In the genomic region with DNA sequence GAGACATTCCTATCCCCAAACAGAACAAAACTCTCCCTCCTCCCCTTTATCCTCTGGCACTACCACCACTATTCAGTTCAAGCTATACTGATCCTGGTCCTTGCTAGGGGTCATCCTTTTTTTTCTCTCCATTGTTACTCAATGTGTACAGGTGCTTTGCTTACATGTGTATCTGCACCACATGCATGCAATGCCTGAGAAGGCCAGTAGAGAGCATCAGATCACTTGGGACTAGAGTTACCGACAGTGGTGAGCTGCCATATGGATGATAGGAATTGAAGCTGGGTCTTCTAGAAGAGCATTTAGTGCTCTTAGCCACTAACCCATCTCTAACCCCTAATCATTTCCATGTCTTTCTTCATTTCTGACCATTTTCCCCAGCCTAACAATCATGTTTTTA, we compare ENCODE assay signal across 18 mouse cellular contexts. TPM values are rescaled to one million over a fixed set of nuclear protein-coding genes. Genes with fewer than 3 reads are reported as not detected.
DNase-seq lines count a peak whose midpoint lies in the region; ATAC-seq and TF ChIP-seq lines count a peak whose summit lies in the region.
"Had no signal": no experiment of that assay in that cellular context is flagged by ENCODE, and none has a peak within 500 bp of the region (broad histone marks: within the 10 kb centered on the region; RNA-seq: fewer than 3 reads in every experiment).

No protein-coding gene starts in this region.

- DNase-seq in kidney, postnatal 0 days (ENCODE audit: low spot score) = no peak
- peak; percentile 6 for DNase-seq in thymus, adult 2 months
- DNase-seq in thymus, adult 18-20 months = no peak
- DNase-seq in Patski (ENCODE audit: low read depth, low spot score) = no peak
- peak; percentile 29 for DNase-seq in thymus, postnatal 4 days
- DNase-seq: cerebellum, adult 11-12 months; heart, postnatal 36 days; lung, postnatal 4 days; spleen, adult 18-20 months had no signal

- TF ChIP-seq POLR2A in thymus, adult 2 months (IDR thresholded peaks at IDR 0.05; ENCODE audit: control insufficient read depth, extremely low read depth, insufficient read depth, low read length, poor library complexity) = no peak

- no peak overlapping the region for H3K9ac ChIP-seq in kidney, postnatal 0 days (ENCODE audit: low read depth, low read length)
- H3K9ac ChIP-seq in kidney, embryonic 15.5 days = no peak overlapping the region
- H3K9ac ChIP-seq: embryonic facial prominence, embryonic 15.5 days; limb, embryonic 15.5 days; midbrain, embryonic 15.5 days had no signal

- CTCF ChIA-PET in Patski (lab: Charles Lee) = interaction anchor here (0.6 to 1.5 kb wide), 2 partner anchors 11 to 22 kb away, joined by 3 to 4 read pairs; no protein-coding TSS in a partner anchor

- POLR2A ChIA-PET in Patski (lab: Charles Lee) = no interaction called here

- in situ Hi-C loops in Patski (cut with MboI; ENCODE audit: low pct_unique_long_range_greater_than_20kb) = no loop called here

- no peaks in the 10 kb centered on the region for H3K4me1 ChIP-seq in kidney, postnatal 0 days (replicated peaks; ENCODE audit: insufficient read depth, low read length)
- H3K4me1 ChIP-seq in kidney, embryonic 15.5 days = no peaks in the 10 kb centered on the region
- no peaks in the 10 kb centered on the region for H3K4me1 ChIP-seq in thymus, adult 2 months (replicated peaks; ENCODE audit: control insufficient read depth, insufficient read depth, low read length)
- H3K4me1 ChIP-seq: embryonic facial prominence, embryonic 15.5 days; limb, embryonic 15.5 days; midbrain, embryonic 15.5 days had no signal

- H3K4me3 ChIP-seq in kidney, postnatal 0 days (replicated peaks; ENCODE audit: low read depth, low read length) = no peak overlapping the region
- H3K4me3 ChIP-seq in kidney, embryonic 15.5 days (replicated peaks) = no peak overlapping the region
- no peak overlapping the region for H3K4me3 ChIP-seq in thymus, adult 2 months (ENCODE audit: control insufficient read depth, insufficient read depth, low read length)
- H3K4me3 ChIP-seq: embryonic facial prominence, embryonic 15.5 days; limb, embryonic 15.5 days; midbrain, embryonic 15.5 days had no signal

- no peaks in the 10 kb centered on the region for H3K27me3 ChIP-seq in kidney, postnatal 0 days (ENCODE audit: insufficient read depth, low read length)
- H3K27me3 ChIP-seq in kidney, embryonic 15.5 days = peaks cover 29% of the 10 kb centered on the region
- no peaks in the 10 kb centered on the region for H3K27me3 ChIP-seq in thymus, adult 2 months (ENCODE audit: control insufficient read depth, insufficient read depth, low read length)
- H3K27me3 ChIP-seq in Patski = peaks cover 4% of the 10 kb centered on the region
- H3K27me3 ChIP-seq: midbrain, embryonic 15.5 days had no signal

- H3K4me2 ChIP-seq in kidney, postnatal 0 days (ENCODE audit: low read length) = no peak overlapping the region
- H3K4me2 ChIP-seq in kidney, embryonic 15.5 days = no peak overlapping the region
- H3K4me2 ChIP-seq: embryonic facial prominence, embryonic 15.5 days; heart, embryonic 11.5 days; limb, embryonic 15.5 days; midbrain, embryonic 15.5 days had no signal

- H3K9me3 ChIP-seq in kidney, postnatal 0 days (replicated peaks; ENCODE audit: low read length) = no peaks in the 10 kb centered on the region
- H3K9me3 ChIP-seq in kidney, embryonic 15.5 days (replicated peaks) = no peaks in the 10 kb centered on the region
- H3K9me3 ChIP-seq: embryonic facial prominence, embryonic 15.5 days; G1E; limb, embryonic 15.5 days; midbrain, embryonic 15.5 days had no signal

- peak; percentile 30; the same call in 1 of the 2 replicates for TF ChIP-seq CTCF in kidney, postnatal 0 days (IDR thresholded peaks at IDR 0.05; ENCODE audit: low read depth)
- no peak for TF ChIP-seq CTCF in thymus, adult 2 months (IDR thresholded peaks at IDR 0.05; ENCODE audit: borderline replicate concordance, control insufficient read depth, extremely low read depth, insufficient read depth, low read length, poor library complexity)
- TF ChIP-seq CTCF in Patski (IDR thresholded peaks at IDR 0.05) = peak; percentile 22

- no peaks in the 10 kb centered on the region for H3K36me3 ChIP-seq in kidney, postnatal 0 days (ENCODE audit: insufficient read depth, low read length)
- 0 out of 2 replicates have a peak, but pooled peaks cover 10% of the 10 kb centered on the region for H3K36me3 ChIP-seq in kidney, embryonic 15.5 days
- no peaks in the 10 kb centered on the region for H3K36me3 ChIP-seq in thymus, adult 2 months (ENCODE audit: control insufficient read depth, insufficient read depth, low read length)
- H3K36me3 ChIP-seq: embryonic facial prominence, embryonic 15.5 days; limb, embryonic 15.5 days; midbrain, embryonic 15.5 days had no signal

- 90% methylated on average over 1 of the region's 1 CpGs for WGBS in kidney, postnatal 0 days
- WGBS in kidney, embryonic 15.5 days = 78% methylated on average over 1 of the region's 1 CpGs
- WGBS in thymus, adult 2 months = 96% methylated on average over 1 of the region's 1 CpGs

- no peak overlapping the region for H3K27ac ChIP-seq in kidney, postnatal 0 days
- no peak overlapping the region for H3K27ac ChIP-seq in kidney, embryonic 15.5 days
- H3K27ac ChIP-seq in thymus, adult 2 months (ENCODE audit: control insufficient read depth, insufficient read depth, low read length) = no peak overlapping the region
- H3K27ac ChIP-seq: embryonic facial prominence, embryonic 15.5 days; limb, embryonic 15.5 days; midbrain, embryonic 15.5 days had no signal

- no peak for ATAC-seq in kidney, postnatal 0 days (replicated peaks; ENCODE audit: low FRiP score, low read depth)
- ATAC-seq in kidney, embryonic 15.5 days (replicated peaks; ENCODE audit: low FRiP score) = no peak
- ATAC-seq in Patski = no peak
- ATAC-seq in erythroid progenitor cell, adult 5-6 weeks (replicated peaks; ENCODE audit: low FRiP score, poor library complexity, severe bottlenecking) = no peak
- ATAC-seq: forebrain, embryonic 14.5 days; inflammation-experienced regulatory T-cells, adult 6 months; midbrain, embryonic 15.5 days had no signal

RNA-seq across cellular contexts. Expression of a gene that starts 46.6 kb away (rescaled TPM):
- 30.1 and 30.8 TPM in 2 replicates for polyA plus RNA-seq in kidney, postnatal 0 days (2015; fragmentation: Nextera tagmentation; extraction: Ambion mirVana)
- polyA plus RNA-seq in kidney, embryonic 15.5 days (2015; fragmentation: Nextera tagmentation; extraction: Ambion mirVana) = 24.3 and 26.1 TPM in 2 replicates
- polyA plus RNA-seq in thymus, adult 2 months (2012; rRNA removed) = 2.0 and 2.9 TPM in 2 replicates
- polyA plus RNA-seq in Patski (2021) = 14.4 TPM
- 2.9 and 3.6 TPM in 2 replicates for total RNA-seq in erythroid progenitor cell, adult 5-6 weeks (2015; ENCODE audit: low replicate concordance)
- 1.7 and 7.4 TPM in 2 replicates for total RNA-seq in erythroid progenitor cell, adult 5-6 weeks (2017; ENCODE audit: low replicate concordance)

RNA-seq across cellular contexts. Expression of a gene that starts 46.8 kb away (rescaled TPM):
- polyA plus RNA-seq in kidney, postnatal 0 days (2015; fragmentation: Nextera tagmentation; extraction: Ambion mirVana) = 7.8 and 8.2 TPM in 2 replicates
- 6.3 and 6.4 TPM in 2 replicates for polyA plus RNA-seq in kidney, embryonic 15.5 days (2015; fragmentation: Nextera tagmentation; extraction: Ambion mirVana)
- 1.9 and 2.1 TPM in 2 replicates for polyA plus RNA-seq in thymus, adult 2 months (2012; rRNA removed)
- polyA plus RNA-seq in Patski (2021) = 17.9 TPM
- total RNA-seq in erythroid progenitor cell, adult 5-6 weeks (2015; ENCODE audit: low replicate concordance) = 7.9 and 9.6 TPM in 2 replicates
- 6.2 and 11.2 TPM in 2 replicates for total RNA-seq in erythroid progenitor cell, adult 5-6 weeks (2017; ENCODE audit: low replicate concordance)

Comparison
In these comparisons a context has a peak if more than half of its experiments do, and no peak if none do; other contexts are left out.
1. DNase-seq: peak in thymus, adult 2 months (single experiment) and thymus, postnatal 4 days (single experiment); none in kidney, postnatal 0 days (single experiment), thymus, adult 18-20 months (0 of 2) and Patski (single experiment).